Mouse (Mus musculus) forebrain, embryonic 15.5 days (tissue): ENCODE data around the gene Hist1h4h. TPM values are rescaled to one million over a fixed set of nuclear protein-coding genes. Genes with fewer than 3 reads are reported as not detected.
"Not testable (repeated sequence)": the region's sequence is repeated elsewhere in the genome, so short reads cannot be mapped to it uniquely, and the experiment has no call there.

Experiments used
- ATAC-seq: fragments of 200-750 bp; cut with Nextera tagmentation; replicated peaks from 2 replicates; pipeline ENCODE4 v1.8.0; 2017; ENCODE audit warnings: mild to moderate bottlenecking, moderate TSS enrichment, moderate library complexity
- H3K27ac ChIP-seq: fragments of 300-500 bp; sonication (generic); replicated peaks from 2 replicates; pipeline ENCODE4 v1.5.1; 2015; ENCODE audit warnings: mild to moderate bottlenecking, inconsistent platforms
- H3K27me3 ChIP-seq: fragments of 300-500 bp; sonication (generic); 2 replicates; pipeline ENCODE4 v1.6.1; 2015; ENCODE audit warnings: inconsistent platforms
- H3K36me3 ChIP-seq: fragments of 300-500 bp; sonication (generic); 2 replicates; pipeline ENCODE4 v1.6.1; 2015; ENCODE audit warnings: mild to moderate bottlenecking, inconsistent platforms
- H3K4me1 ChIP-seq: fragments of 300-500 bp; sonication (generic); 2 replicates; pipeline ENCODE4 v1.6.1; 2015; ENCODE audit warnings: inconsistent platforms
- H3K4me2 ChIP-seq: fragments of 300-500 bp; sonication (generic); replicated peaks from 2 replicates; pipeline ENCODE4 v1.6.1; 2015; ENCODE audit warnings: mild to moderate bottlenecking, inconsistent platforms
- H3K4me3 ChIP-seq: fragments of 300-500 bp; sonication (generic); 2 replicates; pipeline ENCODE4 v1.5.1; 2015; ENCODE audit warnings: mild to moderate bottlenecking, inconsistent platforms
- H3K9ac ChIP-seq: fragments of 300-500 bp; sonication (generic); replicated peaks from 2 replicates; pipeline ENCODE4 v1.6.1; 2015; ENCODE audit warnings: mild to moderate bottlenecking, inconsistent platforms
- H3K9me3 ChIP-seq: fragments of 300-500 bp; sonication (generic); 2 replicates; pipeline ENCODE4 v1.6.1; 2016; ENCODE audit warnings: inconsistent platforms
- WGBS: fragments of 180-500 bp; shearing (Covaris S2); methylation state at CpG from one replicate; pipeline ENCODE4 v1.1.7; 2015; ENCODE audit warnings: mixed read lengths; 5-methylcytosine and 5-hydroxymethylcytosine counted together
- polyA plus RNA-seq: library from polyadenylated mRNA; unstranded; fragments of >200 nt; fragmentation: Nextera tagmentation; extraction: Ambion mirVana; gene quantifications from 2 replicates; pipeline ENCODE4 v1.2.1, GENCODE M21; 2015

Gene Hist1h4h
- polyA plus RNA-seq, 1 experiment from 2014 or later, result 6.0 TPM

- no peak for ATAC-seq
Observed at GRCm38 (mm10) chr13:23564482-23564881, 33.6 kb downstream of the Hist1h4h start.

DNA sequence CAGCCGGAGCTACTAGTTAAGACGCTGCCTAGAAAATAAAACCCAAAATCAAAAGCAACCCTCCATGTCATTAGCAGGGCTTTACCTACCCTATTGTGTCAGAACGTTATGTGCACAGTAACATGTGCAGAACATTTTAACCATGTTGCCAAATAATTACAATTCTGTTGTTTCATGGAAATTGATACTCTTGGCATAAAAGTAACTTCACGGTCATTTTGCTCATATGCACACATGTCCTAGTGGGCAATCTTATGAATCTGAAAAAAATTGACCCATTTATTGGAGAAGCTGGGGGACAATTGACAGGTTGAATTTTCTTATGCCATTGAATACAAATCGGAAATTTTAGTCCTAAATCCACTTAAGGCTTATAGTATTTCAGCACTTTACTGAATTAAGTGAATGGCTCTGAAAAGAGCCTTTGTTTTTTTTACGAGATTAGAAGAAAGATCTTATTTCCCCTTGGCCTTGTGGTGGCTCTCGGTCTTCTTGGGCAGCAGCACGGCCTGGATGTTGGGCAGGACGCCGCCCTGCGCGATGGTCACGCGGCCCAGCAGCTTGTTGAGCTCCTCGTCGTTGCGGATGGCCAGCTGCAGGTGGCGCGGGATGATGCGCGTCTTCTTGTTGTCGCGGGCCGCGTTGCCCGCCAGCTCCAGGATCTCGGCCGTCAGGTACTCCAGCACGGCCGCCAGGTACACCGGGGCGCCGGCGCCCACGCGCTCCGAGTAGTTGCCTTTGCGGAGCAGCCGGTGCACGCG, 39.6 kb downstream of the Hist1h4h start:
- WGBS, result under 1% methylated on average over 27 of the region's 41 CpGs
- peak; percentile 11 for ATAC-seq
- peak overlapping the region; percentile 54 for H3K9ac ChIP-seq

More at GRCm38 (mm10) chr13:23564482-23564881, 33.6 kb downstream of the Hist1h4h start:
- Histone ChIP-seq H3K27me3 (no peaks in the 10 kb centered on the region), H3K4me3 (no peak overlapping the region), H3K4me2 (no peak overlapping the region), H3K9ac (no peak overlapping the region), H3K9me3 (no peaks in the 10 kb centered on the region), H3K27ac (peak overlapping the region; percentile 97; the same call in 1 of the 2 replicates), H3K36me3 (no peaks in the 10 kb centered on the region), H3K4me1 (peaks cover 9% of the 10 kb centered on the region; the same call in 1 of the 2 replicates)
- 90% methylated on average over 2 of the region's 2 CpGs for WGBS

DNA sequence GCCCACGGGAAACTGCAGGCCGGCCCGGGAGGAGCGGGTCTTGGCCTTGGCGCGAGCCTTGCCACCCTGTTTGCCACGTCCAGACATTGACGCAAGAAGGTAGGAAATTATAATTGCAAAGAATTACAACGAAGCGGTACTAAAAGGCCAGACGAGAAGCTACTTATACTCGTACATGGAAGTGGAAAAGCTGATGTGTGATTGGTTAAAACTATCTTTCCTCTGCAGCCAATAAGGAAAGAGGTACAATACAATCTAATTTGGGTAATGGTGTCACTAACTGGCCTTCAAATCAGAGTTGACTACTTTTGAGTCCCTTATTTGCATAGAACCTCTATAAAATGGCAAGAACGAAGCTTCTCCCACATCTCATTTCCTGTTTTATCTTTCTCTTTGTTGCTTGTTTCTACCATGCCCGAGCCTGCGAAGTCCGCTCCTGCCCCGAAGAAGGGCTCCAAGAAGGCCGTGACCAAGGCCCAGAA, 40.2 kb downstream of the Hist1h4h start, which contains the start of the genes Hist1h2ae and Hist1h2bg:
TSS of gene Hist1h2ae (minus strand) at position 199 of the 482 bp plus-strand sequence.
TSS of gene Hist1h2bg (plus strand) at position 375 of the 482 bp plus-strand sequence.
- H3K4me1 ChIP-seq, result peaks cover 25% of the 10 kb centered on the region
- peak within 1 kb of the TSS; percentile 97 for H3K27ac ChIP-seq
- H3K9ac ChIP-seq, result peak within 1 kb of the TSS; percentile 69
- WGBS, result under 1% methylated on average over 18 of the region's 18 CpGs
- no peaks in the 10 kb centered on the region for H3K36me3 ChIP-seq
- peak; percentile 93 for ATAC-seq
- H3K4me2 ChIP-seq, result peak within 1 kb of the TSS; percentile 64
- H3K4me3 ChIP-seq, result peak within 1 kb of the TSS; percentile 50
- H3K27me3 ChIP-seq, result no peaks in the 10 kb centered on the region
- H3K9me3 ChIP-seq, result no peaks in the 10 kb centered on the region

More for the DNA sequence above, 39.6 kb downstream of the Hist1h4h start:
- not testable (repeated sequence) for H3K27me3 ChIP-seq, H3K36me3 ChIP-seq, H3K9me3 ChIP-seq
- peak overlapping the region; percentile 64 for H3K4me2 ChIP-seq
- peak overlapping the region; percentile 97 for H3K27ac ChIP-seq
- H3K4me1 ChIP-seq, result peaks cover 24% of the 10 kb centered on the region
- H3K4me3 ChIP-seq, result peak overlapping the region; percentile 50

DNA sequence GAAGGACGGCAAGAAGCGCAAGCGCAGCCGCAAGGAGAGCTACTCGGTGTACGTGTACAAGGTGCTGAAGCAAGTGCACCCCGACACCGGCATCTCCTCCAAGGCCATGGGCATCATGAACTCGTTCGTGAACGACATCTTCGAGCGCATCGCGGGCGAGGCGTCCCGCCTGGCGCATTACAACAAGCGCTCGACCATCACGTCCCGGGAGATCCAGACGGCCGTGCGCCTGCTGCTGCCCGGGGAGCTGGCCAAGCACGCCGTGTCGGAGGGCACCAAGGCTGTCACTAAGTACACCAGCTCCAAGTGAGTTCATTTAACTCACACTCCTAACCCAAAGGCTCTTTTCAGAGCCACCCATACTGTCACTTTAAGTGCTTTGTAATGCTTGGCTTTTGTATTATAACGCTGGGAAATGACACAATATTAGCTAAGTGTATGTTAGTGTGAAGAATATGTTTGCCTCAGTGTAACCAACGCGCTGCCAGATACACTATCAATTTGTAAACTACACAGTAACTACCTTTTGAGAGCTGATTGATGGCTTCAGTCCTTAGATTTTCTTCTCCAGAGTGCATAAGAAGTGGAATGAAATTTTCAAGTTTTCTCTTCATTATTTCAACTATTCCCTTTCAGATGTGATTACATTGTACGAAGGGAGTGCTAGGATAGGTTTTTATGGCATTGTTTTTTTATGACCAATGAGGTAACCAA, 40.8 kb downstream of the Hist1h4h start:
- H3K27me3 ChIP-seq, H3K9me3 ChIP-seq, ATAC-seq, H3K36me3 ChIP-seq: not testable (repeated sequence)
- 0% methylated on average over 20 of the region's 34 CpGs for WGBS
- H3K4me3 ChIP-seq, result peak overlapping the region; percentile 50
- H3K9ac ChIP-seq, result peak overlapping the region; percentile 69
- peak overlapping the region; percentile 64 for H3K4me2 ChIP-seq
- peaks cover 31% of the 10 kb centered on the region for H3K4me1 ChIP-seq
- peak overlapping the region; percentile 97 for H3K27ac ChIP-seq

GRCm38 (mm10) chr13:23572218-23573033, 41.6 kb downstream of the Hist1h4h start:
- Histone ChIP-seq H3K9me3 (no peaks in the 10 kb centered on the region), H3K9ac (peak overlapping the region; percentile 69), H3K4me2 (peak overlapping the region; percentile 64), H3K27me3 (no peaks in the 10 kb centered on the region), H3K4me1 (peaks cover 38% of the 10 kb centered on the region), H3K27ac (peak overlapping the region; percentile 97), H3K4me3 (peak overlapping the region; percentile 50), H3K36me3 (no peaks in the 10 kb centered on the region)
- WGBS, result 37% methylated on average over 2 of the region's 2 CpGs
- no peak for ATAC-seq

- Histone ChIP-seq H3K9ac (peak overlapping the region; percentile 69), H3K27ac (peak overlapping the region; percentile 97), H3K4me1 (peaks cover 38% of the 10 kb centered on the region), H3K4me3 (peak overlapping the region; percentile 50), H3K4me2 (peak overlapping the region; percentile 64)
- H3K27me3 ChIP-seq, H3K9me3 ChIP-seq, H3K36me3 ChIP-seq, ATAC-seq: not testable (repeated sequence)
- WGBS, result 6% methylated on average over 20 of the region's 20 CpGs
Observed at GRCm38 (mm10) chr13:23573034-23573897, 42.4 kb downstream of the Hist1h4h start.

DNA sequence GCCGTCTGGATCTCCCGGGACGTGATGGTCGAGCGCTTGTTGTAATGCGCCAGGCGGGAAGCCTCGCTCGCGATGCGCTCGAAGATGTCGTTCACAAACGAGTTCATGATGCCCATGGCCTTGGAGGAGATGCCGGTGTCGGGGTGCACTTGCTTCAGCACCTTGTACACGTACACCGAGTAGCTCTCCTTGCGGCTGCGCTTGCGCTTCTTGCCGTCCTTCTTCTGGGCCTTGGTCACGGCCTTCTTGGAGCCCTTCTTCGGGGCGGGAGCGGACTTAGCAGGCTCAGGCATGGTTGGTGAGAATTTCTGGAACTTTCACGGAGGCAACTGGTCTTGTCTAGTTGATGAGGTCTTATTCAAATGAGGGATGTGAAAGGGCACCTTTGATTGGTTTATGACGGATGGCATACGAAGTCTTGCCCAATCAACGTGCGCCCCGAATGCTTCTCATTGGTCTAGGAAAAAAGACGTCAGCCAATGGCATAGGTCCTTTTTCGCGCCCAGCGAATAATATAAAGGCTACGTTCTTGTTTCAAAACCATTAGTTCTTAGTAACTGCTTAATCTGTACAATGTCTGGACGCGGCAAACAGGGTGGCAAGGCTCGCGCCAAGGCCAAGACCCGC, 43.2 kb downstream of the Hist1h4h start, which contains the start of the genes Hist1h2bf and Hist1h2ad:
TSS of gene Hist1h2bf (minus strand) at position 299 of the 627 bp plus-strand sequence.
TSS of gene Hist1h2ad (plus strand) at position 484 of the 627 bp plus-strand sequence.
- H3K36me3 ChIP-seq, H3K9me3 ChIP-seq, H3K27me3 ChIP-seq: not testable (repeated sequence)
- H3K27ac ChIP-seq, result peak within 1 kb of the TSS; percentile 97
- H3K4me1 ChIP-seq, result peaks cover 38% of the 10 kb centered on the region
- peak within 1 kb of the TSS; percentile 50 for H3K4me3 ChIP-seq
- H3K9ac ChIP-seq, result peak within 1 kb of the TSS; percentile 69
- ATAC-seq, result peak; percentile 93
- under 1% methylated on average over 40 of the region's 42 CpGs for WGBS
- H3K4me2 ChIP-seq, result peak within 1 kb of the TSS; percentile 72

GRCm38 (mm10) chr13:23574546-23575170, 43.8 kb downstream of the Hist1h4h start:
- WGBS, result 0% methylated on average over 13 of the region's 39 CpGs
- Histone ChIP-seq H3K4me2 (peak overlapping the region; percentile 72), H3K27ac (peak overlapping the region; percentile 97), H3K9ac (peak overlapping the region; percentile 43; the same call in 1 of the 2 replicates), H3K4me1 (peaks cover 38% of the 10 kb centered on the region), H3K4me3 (peak overlapping the region; percentile 50)
- not testable (repeated sequence) for ATAC-seq, H3K36me3 ChIP-seq, H3K27me3 ChIP-seq, H3K9me3 ChIP-seq

- WGBS, result under 1% methylated on average over 18 of the region's 18 CpGs
- peak within 1 kb of the TSS; percentile 72 for H3K4me2 ChIP-seq
- no peaks in the 10 kb centered on the region for H3K27me3 ChIP-seq
- H3K36me3 ChIP-seq, result no peaks in the 10 kb centered on the region
- peaks cover 34% of the 10 kb centered on the region for H3K4me1 ChIP-seq
- no peaks in the 10 kb centered on the region for H3K9me3 ChIP-seq
- ATAC-seq, result peak; percentile 61
- H3K4me3 ChIP-seq, result peak within 1 kb of the TSS; percentile 47
- H3K27ac ChIP-seq, result peak within 1 kb of the TSS; percentile 97
- peak within 1 kb of the TSS; percentile 74 for H3K9ac ChIP-seq
Observed at GRCm38 (mm10) chr13:23575271-23575851, 44.5 kb downstream of the Hist1h4h start, which contains the start of gene Hist1h3d. TSS of gene Hist1h3d (plus strand) at chr13:23575763.
